Mouse (Mus musculus) frontal cortex, postnatal 36 days (tissue): Measurements from ENCODE around the gene Cenpx.
A peak's percentile ranks its signal among the peaks of the same experiment; 100 is the strongest.
"Not testable (repeated sequence)": the region's sequence is repeated elsewhere in the genome, so short reads cannot be mapped to it uniquely, and the experiment has no call there.

Experiments
- DNase-seq, 2 experiments: peaks; one replicate each; pipeline ENCODE4 v3.0.0; 2022; ENCODE audit warnings: low spot score in 2 of 2

Gene Cenpx

DNA sequence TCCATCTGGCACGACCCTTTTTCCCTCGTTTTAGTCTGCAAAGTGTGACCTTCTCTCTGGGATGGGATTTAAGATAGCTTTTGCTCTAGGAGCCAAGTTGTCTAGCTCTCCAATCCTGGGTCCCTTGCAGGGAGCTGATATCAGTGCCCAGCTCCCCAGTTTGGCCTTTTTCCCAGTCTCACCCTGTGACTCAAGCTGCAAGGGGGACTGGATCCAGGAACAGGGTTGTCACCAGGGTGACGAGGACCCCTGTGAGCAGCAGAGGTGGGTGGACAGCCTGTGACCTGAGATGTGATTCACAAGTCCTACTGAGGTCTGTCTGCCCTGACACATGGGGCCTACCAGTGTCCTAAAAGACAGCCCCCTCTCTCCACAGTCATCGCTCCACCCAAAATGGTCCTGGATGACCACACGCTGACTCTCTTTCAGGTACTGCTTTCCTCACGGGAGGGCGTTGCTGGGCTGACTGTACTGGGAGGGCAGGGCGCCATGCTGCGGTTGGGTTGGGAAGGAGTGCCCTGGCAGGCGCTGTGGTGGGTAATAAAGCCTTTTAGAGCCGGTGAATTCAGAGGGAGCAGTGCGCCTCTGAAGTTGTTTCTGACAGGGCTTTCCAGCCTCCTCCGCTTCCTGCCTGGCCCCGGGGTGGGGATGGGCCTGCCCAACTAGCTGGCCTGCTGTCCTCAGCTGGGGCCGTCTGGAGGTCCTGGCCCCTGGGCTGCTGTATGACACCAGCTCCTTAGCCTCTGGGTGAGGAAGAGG, 9.7 kb downstream of the Cenpx start:
- no peak for DNase-seq

DNA sequence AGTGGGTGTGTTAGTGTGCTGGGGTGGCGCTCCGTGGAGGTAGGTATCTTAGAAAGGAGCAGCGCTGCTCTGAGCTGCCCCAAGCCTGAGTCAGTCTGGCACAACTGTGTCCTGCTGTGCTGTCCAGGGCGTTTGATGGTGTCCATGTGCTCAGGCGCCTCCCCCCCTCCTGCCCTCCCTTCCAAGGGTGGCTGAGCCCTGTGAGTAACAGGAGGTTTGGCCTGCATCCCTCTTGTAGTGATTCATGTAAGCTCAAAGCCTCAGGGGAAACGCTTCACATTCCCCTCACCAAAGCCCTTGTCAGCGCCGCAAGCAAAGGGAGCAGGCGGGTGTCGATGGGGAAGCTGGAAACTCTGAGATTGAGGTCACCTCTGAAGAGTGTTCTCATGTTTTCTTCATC, 15.8 kb downstream of the Cenpx start:
- DNase-seq = no peak

DNA sequence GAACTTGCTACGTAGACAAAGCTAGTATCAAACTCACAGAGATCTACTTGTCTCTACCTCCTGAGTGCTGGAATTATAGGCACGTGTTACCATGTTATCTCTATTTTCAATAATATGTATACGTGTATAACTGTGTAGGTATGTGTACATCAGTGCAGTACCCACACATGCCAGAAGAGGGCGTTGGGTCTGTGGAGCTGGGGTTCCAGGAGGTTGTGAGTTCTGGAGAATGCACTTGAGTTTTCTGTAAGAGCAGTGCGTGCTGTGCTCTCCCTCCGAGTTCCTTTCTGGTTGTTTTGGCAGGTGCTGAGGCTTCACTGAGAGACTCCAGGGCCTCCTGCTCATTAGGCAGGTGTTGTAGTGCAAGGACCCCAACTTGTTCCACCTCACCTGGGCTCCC, 17.0 kb downstream of the Cenpx start:
- no peak for DNase-seq

DNA sequence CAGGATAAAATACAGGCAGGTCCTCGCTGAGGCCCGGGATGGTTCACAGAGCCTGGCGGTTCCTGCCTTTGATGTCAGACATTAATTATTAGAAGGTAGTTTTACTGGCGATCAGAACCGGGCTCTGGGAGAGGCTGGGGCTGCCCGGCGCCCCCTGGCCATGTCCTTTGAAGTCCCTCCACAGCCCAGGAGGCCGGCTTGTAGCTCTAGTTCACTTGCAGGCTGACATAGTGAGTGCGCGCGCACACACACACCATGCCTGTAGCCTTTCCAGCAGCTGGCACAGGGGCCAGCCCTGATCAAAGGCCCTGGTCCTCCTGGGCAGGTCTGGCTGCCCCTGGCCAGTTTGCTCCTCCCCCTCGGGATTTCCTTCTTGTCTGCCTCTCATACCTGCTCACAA, 17.9 kb downstream of the Cenpx start:
- DNase-seq = no peak

DNA sequence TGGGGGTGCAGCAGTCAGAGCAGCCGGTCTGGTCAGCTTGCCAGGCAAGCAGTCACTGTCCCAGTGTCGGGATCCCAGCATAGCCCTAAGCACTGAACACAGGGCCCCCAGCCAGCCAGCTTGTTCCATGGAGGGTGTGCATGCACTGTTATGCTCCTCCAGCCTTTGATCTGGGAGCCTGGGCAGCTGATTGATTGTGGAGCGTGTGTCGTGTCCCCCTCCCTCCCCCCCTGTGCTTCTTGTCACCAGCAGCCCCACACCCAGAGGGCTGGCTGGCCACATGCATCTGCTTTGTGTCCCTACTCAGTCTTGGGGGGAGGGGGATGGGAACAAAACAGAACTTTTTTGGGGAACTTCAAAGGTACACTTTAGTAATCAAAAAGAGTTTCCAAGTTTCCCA, 18.4 kb downstream of the Cenpx start:
- no peak for DNase-seq

DNA sequence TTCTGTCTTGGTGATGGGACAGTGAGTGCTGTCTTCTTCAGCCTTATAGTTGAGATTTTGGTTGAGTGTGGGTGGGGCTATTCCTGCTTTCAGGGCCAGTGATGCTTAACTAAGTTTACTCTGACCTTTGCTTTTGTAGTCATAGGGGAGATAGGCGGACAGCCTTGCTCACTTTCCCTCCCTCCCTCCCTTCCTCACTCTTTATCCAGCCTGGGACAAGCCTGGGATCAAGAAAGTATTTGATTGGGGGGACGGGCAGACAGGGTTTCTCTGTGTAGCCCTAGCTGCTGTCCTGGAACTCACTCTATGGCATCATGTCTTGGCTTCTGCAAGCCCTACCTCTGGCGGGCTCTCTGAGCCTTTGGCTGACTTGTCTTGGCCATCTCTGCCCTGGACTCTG, 20.1 kb downstream of the Cenpx start:
- DNase-seq = no peak

DNA sequence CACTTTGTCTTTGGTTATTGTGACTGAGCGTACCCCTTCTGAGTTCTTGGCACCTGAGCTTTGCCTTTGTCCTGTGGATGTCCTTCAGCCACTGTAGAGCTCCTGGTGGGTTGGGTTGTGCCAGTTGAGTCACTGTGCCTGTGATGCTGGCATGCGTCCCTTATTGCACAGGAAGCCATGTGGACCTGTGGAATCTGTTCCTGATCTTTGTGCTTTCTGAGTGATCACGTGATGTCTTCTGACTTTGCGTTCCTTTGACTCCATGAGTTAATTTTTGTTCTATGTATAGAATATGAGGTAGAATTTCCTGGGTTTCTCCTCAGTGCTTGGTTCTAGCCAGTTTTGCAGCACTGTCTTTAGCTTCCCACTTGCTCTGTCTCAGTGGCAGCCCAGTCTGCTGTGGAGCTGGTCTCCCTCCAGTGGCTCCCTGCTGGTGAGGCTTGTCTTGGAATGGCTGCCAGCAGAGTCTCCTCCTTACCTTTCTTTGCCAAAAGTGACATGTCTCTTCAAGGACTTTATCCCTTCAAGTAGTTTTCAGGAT, 21.0 kb downstream of the Cenpx start:
- DNase-seq = peak in 1 of 2 experiments; percentile 51

DNA sequence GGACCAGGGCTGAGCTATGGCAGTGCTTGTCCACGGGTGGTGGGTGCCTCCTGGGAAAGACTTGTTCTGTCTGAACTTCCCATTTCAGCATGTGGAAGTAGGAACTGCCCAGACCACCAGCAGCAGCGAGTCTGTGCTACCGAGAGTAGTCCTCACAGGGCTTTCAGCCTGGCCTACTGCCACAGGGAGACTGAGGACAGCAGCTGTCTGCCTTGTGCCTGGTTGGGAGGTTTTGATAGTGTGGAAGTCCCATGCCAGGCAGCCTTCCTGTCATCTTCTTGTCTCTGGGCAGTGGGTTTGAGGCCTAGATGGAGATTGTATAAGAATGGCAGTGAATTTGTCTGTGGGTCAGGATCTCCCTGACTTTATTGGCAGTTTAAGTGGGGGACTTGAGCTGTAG, 24.2 kb downstream of the Cenpx start:
- no peak for DNase-seq

DNA sequence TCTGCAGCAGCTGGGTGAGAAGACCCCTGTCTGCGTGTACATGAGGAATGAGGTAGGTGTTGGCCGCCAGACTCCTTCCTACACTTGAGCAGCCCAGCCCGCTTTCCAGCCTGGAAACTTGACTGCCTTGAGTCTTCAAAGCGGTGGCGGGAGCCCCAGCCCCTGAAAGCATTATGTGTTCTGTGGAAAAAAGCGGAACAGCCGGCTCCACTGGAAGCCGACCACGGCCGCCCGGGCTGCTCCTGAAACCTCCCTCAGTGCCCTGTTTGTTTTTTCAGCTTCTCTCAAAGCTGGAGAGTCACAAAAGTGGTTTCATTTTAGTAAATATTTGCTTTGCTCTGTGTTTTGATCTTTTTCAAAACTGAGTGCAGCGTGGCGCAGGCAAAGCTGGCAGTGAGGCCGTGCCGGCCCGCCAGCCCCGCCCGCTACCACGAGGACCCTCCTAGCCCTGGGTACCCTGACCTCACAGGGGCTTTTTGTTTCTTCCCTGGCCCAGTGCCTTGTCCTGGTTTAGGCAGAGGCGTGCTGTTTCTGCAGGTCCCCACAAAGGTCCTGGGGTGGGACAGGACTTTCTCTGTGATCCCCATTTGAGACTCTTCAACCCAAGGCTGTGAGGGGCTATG, 26.8 kb downstream of the Cenpx start:
- no peak for DNase-seq

DNA sequence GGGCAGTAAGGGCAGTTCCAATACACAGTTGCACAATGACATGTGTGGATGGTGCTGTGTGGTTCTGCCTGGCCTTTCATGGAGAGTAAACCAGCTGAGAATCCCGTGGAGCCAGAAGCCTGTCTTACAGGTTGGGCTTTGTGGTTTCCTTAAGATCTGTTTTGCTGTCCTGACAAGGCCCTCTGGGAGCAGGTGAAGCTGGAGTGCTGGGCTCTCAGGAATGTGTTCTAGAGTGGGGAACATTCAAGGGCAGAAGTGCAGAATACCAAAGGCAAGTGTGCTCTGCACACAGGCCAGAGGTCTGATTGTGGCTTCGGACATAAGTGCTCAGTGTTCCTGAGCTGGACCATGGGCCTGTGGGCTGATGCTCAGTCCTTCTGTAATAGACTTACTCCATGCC, 28.9 kb downstream of the Cenpx start:
- no peak for DNase-seq

DNA sequence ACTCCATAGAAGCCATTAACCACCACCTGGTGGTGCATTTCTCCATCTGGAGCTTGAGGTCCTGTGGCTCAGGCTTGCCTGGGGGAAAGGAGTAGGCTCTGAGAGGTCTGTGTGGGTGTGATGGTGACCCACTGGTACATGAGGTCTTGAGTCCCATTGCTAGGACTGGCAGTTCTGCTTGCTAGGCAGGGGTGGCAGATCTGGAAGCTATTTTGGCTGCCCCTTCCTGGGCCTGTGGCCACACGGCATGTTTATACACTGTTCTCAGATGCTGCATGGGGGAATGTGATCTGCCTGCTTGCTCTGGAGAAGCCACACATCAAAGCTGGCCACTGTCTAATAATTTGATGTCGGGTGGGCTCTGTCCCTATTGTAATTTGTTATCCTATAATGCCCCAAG, 29.5 kb downstream of the Cenpx start:
- DNase-seq = no peak

DNA sequence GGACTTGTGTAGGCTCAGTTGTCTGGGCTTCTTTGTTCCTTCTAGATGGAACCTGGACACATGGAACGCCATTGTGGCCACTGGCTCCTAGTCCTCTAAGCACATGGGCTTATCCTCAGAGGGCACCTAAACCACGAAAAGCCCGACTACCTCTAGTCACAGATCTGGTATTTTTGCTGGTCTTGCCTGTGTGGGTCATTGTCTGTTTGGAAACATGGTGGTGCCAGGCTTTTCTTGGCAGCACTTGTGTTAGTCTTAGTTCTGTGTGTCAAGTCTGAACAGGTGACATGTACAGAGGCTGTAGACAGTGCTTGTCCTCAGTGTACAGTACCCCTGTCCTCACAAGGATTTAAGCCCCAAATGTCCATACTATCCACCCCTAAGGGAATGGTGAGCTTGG, 30.0 kb downstream of the Cenpx start:
- DNase-seq = no peak

DNA sequence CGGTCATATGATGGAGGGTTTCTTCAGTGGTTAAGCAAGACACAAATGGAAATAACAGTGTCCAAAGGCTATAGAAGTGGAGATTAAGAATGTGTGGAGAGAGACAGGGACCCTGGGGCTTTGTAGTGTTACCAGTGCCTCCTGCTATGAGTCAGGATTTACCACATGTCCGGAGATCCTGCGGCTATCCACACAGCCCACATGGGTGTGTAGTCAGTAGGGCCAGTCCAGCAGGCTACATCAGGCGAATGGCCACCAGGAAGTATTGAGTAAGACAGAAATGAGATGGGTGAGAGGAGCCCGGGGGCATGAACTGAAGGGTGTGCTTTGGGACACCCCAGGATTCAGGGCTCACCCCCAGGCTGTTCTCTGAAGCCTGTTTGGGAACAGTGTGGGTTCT, 30.9 kb downstream of the Cenpx start:
- no peak for DNase-seq

DNA sequence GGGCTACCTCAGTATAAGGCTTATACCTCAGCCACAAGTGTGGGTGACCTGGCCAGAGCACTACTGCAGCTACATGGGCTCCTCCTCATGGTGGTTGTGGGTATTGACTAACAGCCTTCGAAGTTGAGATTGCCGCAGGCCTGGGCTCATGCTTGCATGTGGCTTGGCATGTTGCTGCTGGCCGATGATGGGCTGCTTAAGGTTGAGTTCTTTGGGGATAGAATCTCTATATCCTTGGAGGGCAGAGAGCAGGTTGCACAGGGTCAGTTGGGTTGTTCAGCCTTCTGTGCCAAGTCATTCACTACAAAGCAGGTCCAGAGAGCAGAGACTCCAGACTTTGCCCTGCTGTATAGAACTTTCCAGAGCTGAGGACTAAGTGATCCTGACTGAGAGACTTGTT, 33.6 kb downstream of the Cenpx start:
- no peak for DNase-seq

DNA sequence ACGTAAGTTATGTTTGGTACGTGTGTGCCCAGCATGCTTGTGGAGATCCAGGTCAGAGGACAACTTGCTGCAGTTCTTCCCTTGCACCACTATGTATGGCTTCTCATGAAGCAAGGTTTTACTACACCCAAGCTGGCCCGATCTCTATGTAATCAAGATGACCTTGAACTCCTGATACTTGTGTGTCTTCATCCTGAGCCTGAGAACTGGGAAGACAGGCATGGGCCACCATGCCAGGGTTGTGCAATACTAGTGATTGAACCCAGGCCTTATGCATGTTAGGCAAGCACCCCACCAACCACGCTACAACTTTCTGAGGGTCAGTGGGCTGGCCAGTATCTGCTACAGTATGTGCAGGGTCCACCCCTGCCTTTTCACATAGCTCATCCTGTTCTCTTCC, 36.6 kb downstream of the Cenpx start:
- no peak for DNase-seq

DNA sequence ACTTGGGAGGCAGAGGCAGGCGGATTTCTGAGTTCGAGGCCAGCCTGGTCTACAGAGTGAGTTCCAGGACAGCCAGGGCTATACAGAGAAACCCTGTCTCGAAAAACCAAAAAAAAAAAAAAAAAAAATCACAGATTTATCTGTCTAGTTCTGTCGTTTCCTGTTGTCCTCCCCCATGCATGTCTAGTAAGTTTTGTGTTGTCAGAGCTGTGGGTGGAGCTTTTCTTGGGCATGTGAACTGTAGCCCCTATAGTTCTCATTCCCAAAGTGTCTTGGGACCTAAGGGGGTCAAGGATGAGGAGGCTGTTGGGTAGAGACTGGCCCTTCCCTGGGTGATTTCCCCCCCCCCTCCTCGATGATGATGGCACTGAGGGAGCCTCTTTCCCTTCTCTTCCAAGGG, 37.7 kb downstream of the Cenpx start:
- DNase-seq = not testable (repeated sequence)

DNA sequence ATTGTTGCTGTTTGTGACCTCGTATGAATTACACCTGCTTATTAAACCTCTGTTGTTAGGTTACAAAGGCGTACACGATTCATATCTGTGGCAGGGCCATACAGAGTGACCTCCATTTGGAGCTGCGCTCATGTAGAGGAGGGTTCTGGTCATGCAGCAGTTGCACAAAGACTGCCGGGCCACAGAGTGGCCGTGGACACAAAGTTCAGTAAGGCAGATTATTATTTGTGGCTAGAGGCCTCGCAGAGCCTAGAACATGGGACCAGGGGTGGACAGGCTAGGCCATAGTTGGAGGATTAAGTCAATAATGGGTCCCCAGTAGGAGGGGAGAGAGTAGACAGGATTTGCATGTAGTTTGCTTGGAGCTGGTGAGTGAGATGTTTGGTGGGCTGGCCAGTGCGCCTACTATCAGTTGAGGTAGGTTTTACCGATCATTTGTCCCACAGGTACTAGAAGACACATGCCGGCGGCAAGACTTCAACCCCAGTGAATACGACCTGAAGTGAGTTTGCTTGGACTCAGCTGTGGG, 39.9 kb downstream of the Cenpx start:
- DNase-seq = no peak

DNA sequence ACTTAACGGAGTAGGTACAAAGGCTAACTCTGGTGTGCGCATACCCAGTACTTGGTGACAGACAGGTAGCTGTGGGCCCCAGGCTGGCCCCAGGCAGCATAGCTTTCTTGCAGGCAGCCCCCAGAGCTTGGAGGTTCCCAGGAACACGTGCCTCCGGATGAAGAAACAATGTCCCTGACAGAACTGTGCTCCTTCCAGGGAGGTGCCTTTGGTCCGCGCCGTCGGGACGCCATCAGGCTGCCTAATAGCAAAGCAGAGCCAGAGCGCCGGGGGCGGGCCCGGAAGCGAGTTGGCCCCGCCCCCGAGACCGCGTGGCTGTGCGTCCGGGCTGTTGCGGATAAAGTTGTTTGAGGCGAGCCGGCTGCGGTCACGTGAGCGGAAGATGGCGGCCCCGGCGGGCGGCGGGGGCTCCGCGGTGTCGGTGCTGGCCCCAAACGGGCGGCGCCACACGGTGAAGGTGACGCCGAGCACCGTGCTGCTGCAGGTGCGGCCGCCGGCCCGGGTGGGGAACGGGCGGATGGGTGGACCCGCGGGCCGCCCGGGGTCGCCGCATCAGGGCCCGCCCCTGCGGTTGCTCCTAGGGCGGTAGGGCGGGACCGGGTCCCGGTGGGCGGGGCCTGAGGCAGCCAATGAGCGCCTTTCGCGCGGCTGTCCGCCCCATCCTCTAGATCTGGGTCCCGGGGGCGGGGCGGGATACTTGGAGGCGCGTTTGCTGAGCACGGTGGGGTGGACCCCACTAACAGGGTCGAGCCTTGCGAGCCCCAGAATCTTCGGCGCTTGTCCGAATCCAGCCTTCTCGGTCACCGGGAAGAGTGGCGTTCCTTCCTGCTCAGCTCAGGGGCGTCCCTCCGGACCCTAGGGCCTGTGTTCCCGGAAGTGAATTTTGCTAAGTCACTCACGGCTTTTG, 40.6 kb downstream of the Cenpx start, which contains the start of gene Aspscr1:
TSS of gene Aspscr1 (plus strand) at position 287 of the 907 bp plus-strand sequence.
- DNase-seq = peak; percentile 89 to 92

DNA sequence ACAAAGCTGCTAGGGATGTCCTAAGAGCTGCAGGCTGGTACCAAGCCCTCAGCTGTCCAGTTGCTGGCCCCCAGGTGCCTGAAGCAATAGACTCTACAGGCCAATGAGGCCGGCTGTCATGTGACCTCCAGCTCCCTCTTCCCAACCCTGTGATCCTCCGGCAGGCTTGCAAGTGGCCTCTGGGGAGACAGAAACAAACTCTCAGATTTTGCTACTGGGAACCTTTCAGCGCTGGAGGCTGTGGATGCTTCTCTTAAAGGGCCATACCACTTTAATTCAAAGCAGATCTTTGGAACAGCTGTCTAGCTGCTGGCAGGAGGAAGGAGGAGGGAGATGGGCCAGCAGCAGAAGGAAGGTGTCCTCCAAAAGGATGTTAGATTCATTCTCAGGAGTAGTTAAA, 46.9 kb downstream of the Cenpx start:
- no peak for DNase-seq

DNA sequence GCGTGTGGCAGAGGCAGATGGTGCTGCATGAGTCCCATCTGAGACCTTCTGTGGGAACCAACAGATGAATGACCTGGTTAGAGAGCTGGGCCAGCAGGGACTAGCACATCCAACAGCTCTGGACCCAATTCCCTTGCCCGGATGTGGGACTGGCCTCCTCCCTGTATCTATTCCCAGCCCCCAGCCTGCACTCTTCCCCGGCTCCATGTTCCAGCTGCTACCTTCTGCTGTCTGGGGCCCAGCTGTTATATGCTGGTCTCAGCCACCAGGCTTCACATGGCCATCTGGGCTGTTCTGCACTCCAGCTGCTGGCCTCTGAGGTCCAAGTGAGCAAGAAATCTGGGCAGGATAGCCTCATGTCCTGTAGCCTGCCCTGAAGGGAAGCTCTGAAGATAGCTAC, 48.1 kb downstream of the Cenpx start:
- DNase-seq = no peak

DNA sequence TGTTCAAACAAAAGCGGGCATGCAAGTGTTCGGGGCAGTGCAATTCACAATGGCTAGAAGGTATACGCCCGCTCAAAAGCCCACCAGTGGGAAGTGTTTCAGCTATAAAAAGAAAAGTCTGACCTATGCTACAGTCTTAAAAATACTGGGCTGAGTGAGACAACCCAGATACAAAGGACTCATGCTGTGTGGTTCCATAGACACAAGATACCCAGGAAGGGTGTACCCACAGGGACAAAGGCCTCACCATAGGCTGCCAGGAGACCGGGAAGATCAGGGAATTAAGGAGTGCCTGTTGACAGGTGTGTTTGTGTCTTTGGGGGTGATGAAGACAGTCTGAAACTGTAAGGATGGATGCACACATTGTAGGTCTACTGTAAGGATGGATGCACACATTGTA, 49.8 kb downstream of the Cenpx start:
- DNase-seq = no peak

DNA sequence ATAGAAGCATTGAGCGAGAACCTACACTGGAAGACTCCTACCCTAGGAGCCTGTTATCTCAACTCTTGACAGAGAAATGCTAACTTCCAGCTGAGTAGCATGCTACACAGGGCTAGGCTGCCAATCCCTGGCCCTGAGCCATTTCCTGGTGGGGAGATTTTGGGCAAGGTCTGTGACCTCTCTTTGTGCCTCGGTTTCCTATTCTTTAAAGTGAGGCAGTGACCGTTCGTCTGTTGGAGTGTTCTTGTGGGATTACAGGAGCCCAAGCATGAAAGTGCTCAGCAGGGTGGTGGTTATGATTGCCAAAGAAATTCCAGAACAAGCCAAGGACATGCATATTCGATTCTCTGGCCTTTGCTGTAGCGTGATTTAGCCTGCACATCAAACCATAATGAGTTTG, 50.8 kb downstream of the Cenpx start:
- no peak for DNase-seq
